Mouse (Mus musculus) T-helper 17 cell (primary cell): ENCODE measurements around the gene Slc16a11.

Experiments used
- in situ Hi-C, 2 experiments: fragments of 300-600 bp; cut with MboI, MseI; formaldehyde crosslinking; loops; 1 replicate in 1 of 2; 2 replicates in 1 of 2; pipeline ENCODE4 v1.15.1; 2025; ENCODE audit warnings: high pct_unique_total_duplicates in 2 of 2

Gene Slc16a11

DNA sequence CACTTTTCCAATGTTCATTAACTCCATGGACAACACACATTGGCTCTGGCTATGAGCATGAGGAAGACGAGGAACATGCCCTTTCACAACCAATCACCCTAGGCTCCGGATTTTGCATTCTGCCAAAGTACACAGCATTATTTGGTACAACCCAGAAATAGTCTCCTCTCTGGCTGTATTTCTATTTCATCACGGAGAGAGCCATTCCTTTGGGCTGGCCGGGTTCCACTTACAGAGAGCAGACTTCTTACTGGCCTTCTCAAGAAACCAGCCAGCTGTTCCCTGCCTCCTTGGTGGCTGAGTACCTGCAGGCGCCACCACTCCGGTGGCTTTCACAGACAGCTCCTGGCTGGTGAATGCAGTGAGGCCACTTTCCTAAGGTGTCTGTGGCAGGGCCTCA is at the start of gene Slc16a11:
Gene Slc16a11, plus strand, starts transcription at position 330 of the 400 bp plus-strand sequence.
- in situ Hi-C loops, result loop anchor here in 1 of 2 experiments (5.0 kb wide), 1 partner anchor 35 kb away; no protein-coding TSS in a partner anchor

DNA sequence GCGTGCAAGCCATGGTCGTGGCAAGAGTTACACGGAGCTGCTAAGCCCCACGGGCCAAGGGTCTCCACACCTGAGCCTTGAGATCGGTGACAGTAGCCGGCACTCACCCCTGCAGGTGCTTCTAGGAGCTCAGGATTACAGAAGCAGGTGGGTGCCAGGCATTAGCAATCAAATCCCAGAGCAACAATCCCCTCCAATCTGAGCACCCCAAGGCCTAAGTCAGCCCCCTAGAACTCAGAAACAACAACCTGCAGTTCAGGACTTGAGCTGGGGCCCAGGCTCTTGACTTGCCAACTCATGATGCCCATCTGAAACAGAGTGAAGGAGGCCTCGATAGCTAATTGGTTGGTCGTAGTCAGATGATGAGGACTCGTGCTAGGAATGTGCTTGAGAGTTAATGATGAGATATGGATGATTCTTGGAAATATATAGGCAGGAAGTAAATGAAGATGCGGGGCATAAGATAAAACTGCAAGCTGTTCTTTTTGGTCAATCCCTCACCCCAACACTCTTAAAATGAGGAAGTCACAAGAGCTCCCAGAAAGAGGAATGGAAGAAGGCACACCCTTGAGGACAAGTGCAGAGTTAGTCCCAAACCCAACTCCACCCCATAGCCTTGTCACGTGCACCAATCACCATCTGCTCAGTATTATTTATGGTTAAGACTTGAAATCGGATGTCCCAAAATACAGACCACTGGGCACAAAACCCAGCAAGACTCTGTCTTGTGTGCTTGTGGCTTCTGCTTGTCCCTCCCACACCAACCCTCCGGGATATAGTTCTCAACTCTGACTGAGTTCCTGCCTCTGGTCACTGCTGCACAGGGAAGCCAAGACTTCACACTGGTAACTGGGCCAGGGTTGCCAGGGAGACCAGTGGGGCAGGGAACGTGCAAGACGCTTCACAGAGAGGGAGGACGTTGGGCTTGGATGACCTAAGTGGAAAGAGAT is 46.3 kb upstream of the Slc16a11 start:
- in situ Hi-C loops, result loop anchor here in 1 of 2 experiments (5.0 kb wide), 1 partner anchor 94 kb away; no protein-coding TSS in a partner anchor

DNA sequence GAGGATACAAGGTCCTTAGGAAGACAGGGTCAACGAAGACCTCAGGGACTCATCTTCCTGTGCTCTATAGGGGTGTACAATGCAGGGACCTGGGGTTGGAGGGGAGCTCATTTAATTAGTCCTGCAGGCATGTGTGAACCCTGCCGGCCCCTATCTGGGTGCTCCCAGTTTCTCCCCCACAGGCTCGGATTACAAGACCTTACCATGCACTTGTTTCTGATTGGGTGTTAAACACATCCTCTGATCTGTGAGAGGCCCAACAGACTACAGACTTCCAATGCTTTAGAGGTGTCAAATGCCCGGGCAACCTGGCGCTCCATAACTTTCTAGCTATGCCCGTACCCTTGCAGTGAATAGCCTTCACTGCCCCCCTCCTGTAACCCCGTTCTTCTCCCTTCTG is 44.4 kb upstream of the Slc16a11 start:
- in situ Hi-C loops, result loop anchor here in 1 of 2 experiments (5.0 kb wide), 1 partner anchor 96 kb away; no protein-coding TSS in a partner anchor

DNA sequence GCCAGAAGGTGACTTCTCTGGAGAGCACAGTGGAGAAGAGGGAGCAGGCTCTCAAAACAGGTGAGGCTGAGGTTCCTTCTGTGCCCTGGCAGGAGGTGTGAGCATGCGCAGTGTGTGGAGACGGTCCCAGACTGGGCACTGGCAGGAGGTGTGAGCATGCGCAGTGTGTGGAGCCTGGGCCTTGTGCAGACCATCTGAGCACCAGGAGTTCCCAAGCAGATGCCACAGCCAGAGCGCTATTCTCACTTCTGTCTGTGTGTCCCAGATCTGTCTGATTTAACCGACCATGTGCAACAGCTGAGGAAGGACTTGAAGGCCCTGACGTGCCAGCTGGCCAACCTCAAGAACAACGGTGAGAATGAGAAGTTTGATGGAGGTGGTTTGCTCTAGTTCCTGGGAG is 43.1 kb upstream of the Slc16a11 start:
- in situ Hi-C loops, result loop anchor here in 1 of 2 experiments (5.0 kb wide), 1 partner anchor 97 kb away; no protein-coding TSS in a partner anchor

DNA sequence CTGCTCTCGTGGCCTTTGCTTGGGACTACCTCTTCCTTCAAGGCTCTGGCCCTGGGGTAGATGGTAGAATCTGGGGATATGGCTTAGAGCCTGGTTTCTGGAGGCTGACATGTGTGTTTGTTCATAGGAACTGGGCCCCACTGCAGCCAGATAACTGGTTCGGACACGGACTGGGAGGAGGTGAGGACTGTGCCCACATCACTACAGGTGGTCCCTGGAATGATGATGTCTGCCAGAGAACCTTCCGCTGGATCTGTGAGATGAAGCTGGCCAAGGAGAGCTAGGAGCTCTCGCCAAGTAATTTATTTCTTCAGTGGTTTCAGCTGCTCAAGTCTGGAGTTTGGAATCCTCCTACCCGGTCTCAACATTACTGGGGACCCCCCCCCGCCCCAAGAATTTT is 42.3 kb upstream of the Slc16a11 start:
- in situ Hi-C loops, result loop anchor here in 1 of 2 experiments (5.0 to 10.0 kb wide), 2 partner anchors 38 to 115 kb away; partner anchors contain the start of genes Asgr1 and Mgl2

DNA sequence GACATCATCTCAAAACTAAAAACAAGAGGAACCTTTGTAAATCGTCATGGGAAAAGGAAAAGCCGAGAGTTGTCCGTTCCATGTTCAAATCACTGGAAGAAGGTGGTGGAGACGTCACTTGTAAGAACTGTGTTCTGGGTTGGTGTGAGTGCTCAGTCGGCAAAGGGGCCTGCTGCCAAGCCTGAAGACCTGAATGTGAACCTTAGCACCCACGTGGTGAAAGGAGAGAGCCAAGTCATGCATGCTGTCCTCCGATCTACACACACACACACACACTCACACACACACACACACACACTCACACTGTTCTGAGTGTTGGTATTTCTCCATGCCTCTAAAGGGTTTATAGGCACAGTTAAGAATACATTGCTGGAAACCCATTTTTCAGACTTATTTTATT is 41.4 kb upstream of the Slc16a11 start:
- in situ Hi-C loops, result loop anchor here in 1 of 2 experiments (5.0 to 10.0 kb wide), 2 partner anchors 39 to 116 kb away; partner anchors contain the start of genes Asgr1 and Mgl2

DNA sequence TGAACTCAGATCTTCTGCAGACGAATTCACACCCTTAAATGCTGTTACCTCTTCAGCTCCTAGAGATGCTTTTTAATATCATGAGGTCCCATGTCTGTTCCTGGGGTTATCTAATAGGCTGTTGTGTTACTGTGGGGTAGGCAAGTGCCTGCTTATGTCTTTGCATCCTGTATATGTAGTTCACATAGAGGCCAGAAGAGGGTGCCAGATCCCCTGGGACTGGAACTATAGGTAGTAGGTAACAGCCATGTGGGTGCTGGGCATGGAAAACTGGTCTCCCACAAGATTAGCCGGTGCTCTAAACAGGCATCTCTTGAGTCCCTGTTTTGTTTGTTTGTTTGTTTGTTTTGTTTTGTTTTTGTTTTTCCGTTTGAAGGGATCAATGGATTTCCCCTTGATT is 40.7 kb upstream of the Slc16a11 start:
- in situ Hi-C loops, result loop anchor here in 1 of 2 experiments (5.0 to 10.0 kb wide), 2 partner anchors 40 to 117 kb away; partner anchors contain the start of genes Asgr1 and Mgl2

DNA sequence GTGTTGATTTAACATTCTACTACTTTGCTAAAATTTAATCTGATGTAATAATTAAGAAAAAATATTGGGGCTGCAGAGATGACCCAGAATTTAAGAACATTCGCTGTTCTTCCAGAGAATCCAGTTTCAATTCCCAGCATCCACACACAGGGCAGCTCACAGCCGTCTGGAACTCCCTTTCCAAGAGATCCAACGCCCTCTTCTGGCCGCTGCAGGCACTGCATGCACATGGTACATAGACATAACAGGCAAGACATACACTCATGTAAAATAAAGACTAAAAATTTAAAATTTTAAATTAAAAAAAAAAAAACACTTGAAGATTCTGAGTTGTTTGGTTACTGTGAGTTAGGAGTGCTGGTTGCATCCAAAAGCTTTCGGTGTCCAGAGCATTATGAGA is 40.3 kb upstream of the Slc16a11 start:
- in situ Hi-C loops, result loop anchor here in 1 of 2 experiments (5.0 to 10.0 kb wide), 2 partner anchors 40 to 117 kb away; partner anchors contain the start of genes Asgr1 and Mgl2

DNA sequence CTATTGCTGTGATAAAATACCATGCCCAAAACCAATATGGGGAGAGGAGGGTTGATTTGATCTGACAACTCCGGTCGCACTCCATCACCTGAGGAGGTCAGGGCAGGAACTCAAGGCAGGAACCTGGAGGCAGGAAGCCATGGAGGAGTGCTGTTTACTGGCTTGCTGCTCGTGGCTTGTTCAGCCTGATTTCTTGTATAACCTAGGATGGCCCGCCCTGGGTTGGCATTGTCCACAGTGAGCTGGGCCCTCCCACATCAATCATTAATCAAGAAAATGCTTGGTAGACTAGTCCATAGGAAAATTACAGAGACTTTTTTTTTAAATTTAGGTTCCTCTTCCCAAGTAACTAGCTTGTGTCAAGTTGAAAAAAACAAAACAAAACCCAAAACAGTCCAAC is 38.1 kb upstream of the Slc16a11 start:
- in situ Hi-C loops, result loop anchor here in 1 of 2 experiments (5.0 to 10.0 kb wide), 2 partner anchors 42 to 120 kb away; partner anchors contain the start of genes Asgr1 and Mgl2

DNA sequence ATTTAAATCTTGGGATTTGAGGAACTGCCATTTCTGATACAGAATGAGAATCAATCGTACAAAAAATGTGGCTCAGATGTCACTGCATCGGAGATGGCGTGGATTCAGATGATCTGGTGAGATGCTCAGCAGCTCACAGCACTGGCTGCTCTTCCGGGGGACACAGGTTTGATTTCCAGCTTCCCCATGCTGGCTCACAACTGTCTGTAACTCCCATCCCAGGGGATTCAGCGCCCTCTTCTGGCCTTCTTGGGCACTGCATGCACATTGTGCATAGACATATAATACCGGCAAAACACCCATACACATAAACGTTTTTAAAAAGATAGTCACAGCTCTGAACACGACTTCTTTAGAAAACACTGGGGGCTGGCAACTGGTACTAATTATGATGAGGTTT is 34.9 kb upstream of the Slc16a11 start:
- in situ Hi-C loops, result loop anchor here in 1 of 2 experiments (5.0 to 10.0 kb wide), 2 partner anchors 35 to 123 kb away; partner anchors contain the start of genes Asgr1 and Slc16a11

DNA sequence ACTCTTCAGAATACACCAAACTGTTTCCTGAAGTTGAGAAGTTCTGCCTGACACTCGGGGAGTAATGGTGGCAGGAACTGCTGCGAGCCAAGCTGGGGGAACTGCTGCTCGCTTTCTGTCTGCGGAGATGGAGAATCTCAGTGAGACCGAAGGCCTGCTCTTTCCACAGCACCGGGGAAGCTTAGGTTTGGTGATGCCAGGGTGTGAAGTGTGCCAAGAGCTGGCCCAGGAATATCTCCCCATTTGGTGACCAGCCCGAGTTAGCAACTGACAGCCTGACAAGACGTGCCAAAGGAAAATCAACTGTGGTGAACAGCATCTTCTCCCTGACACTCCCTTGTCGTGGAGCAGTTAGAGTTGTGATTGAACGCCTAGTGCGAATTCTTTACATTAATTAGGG is 34.2 kb upstream of the Slc16a11 start:
- in situ Hi-C loops, result loop anchor here in 1 of 2 experiments (5.0 to 10.0 kb wide), 2 partner anchors 34 to 124 kb away; partner anchors contain the start of genes Asgr1 and Slc16a11

DNA sequence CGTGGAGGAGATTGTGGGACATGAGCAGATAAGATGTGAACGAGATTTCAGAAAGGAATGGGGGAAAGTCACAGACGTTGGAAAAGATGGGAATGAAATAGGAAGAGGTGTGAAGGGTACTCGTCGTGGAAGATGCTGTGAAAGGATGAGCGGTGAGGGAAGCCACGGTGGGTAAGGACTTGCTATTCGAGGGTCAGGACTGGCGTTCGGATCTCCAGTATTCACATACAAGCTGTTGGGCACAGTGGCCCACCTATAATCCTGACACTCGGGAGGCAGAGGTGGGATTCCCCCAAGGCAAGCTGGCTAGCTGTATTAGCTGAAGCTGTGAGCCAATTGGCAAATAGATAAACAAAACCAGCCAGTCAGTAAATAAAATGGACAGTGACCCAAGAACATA is 33.8 kb upstream of the Slc16a11 start:
- in situ Hi-C loops, result loop anchor here in 1 of 2 experiments (5.0 to 10.0 kb wide), 2 partner anchors 34 to 124 kb away; partner anchors contain the start of genes Asgr1 and Slc16a11

DNA sequence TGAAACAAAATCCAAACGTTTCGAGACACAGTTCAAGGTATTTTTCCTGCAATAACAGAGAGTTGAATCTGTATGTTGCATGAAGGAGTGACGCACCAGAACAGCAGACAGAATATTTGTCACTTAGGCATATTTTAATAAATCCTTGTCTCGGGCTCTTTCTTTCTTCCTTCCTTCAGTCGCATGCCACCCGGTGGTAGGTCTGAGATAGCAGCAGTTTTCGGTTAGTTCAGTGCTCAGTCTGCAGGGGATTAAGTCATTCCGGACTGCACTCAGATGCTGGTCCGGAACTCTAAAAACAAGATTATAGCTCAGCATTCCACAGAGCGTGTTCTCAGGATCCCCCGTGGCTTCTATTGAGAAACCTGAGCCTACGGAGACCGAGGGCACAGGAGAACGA is 33.2 kb upstream of the Slc16a11 start:
- in situ Hi-C loops, result loop anchor here in 1 of 2 experiments (5.0 to 10.0 kb wide), 2 partner anchors 33 to 125 kb away; partner anchors contain the start of genes Asgr1 and Slc16a11

DNA sequence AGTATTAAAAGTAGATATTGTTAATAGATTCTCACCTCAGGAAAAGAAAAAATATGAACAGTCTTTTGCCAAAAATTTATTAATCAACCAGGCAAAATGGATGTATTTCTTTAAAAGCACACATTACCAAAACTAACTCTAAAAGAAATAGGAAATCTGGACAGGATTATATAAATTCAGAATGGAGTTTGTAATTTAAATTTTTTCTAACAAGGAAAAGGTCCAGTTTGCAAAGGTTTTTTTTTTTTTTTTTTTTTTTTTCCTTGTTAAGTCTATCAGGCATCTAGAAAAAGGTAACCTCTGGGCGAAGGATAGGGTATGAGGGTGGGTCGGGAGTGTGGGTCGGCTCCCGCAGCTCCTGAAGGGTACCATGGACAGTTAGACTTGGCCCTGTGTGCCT is 32.1 kb upstream of the Slc16a11 start:
- in situ Hi-C loops, result loop anchor here in 1 of 2 experiments (10.0 kb wide), 1 partner anchor 736 kb away; no protein-coding TSS in a partner anchor

DNA sequence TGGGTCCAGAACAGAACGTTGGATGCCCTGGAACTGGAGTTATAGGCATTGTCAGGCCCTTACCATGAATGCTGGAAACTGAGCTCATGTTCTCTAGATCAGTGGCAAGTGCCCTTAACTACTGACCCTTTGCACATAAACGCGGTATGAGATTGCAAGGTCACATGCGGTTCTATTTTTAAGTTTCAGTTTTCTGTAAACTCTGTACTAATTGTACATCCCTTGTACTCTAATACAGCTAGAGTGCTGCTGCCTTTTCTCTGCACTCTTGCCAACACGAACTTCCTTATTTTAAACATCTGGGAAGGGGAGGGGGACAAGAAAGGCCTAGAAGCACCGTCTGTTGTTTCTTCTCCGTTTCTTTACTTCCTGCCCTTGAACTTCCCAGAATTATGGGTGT is 27.4 kb upstream of the Slc16a11 start:
- in situ Hi-C loops, result loop anchor here in 1 of 2 experiments (10.0 kb wide), 1 partner anchor 740 kb away; no protein-coding TSS in a partner anchor

DNA sequence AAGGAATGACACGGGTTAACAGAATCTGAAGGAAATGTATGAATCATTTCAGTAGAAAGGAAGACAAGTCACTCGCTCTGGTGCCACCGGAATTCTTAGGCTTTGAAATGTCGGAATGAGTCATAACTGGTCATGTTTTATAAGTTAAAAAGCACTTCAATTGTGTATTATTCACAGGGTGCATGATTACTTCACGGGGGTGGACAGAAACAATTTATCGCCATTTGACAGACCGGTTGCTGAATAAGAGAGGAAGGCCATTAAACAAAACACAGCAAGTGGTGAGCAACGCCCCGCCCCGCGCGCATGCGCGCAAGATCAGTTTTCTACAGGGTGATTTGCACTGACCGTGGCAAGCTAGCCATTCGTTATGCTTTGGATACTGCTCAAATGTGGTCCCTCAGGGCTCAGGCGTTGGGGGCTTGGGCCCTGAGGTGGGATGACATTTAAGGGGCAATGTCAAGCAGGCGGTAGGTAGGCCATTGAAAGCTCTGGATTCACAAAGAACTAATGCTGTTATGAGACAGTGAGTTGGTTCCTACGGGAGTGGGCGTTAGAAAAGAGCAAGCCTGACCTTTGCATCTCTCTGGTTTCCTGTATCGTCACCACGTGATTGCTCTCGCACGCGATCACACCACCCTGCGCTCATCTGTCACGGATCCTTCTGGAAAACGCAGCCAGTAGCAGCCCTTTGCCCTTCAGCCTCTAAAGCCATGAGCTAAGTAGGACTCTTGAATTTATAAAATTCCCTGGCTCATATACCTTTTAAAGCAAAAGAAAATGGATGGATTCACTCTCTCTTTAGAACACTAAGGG is 23.0 kb upstream of the Slc16a11 start:
- in situ Hi-C loops, result loop anchor here in 1 of 2 experiments (10.0 kb wide), 1 partner anchor 745 kb away; no protein-coding TSS in a partner anchor

DNA sequence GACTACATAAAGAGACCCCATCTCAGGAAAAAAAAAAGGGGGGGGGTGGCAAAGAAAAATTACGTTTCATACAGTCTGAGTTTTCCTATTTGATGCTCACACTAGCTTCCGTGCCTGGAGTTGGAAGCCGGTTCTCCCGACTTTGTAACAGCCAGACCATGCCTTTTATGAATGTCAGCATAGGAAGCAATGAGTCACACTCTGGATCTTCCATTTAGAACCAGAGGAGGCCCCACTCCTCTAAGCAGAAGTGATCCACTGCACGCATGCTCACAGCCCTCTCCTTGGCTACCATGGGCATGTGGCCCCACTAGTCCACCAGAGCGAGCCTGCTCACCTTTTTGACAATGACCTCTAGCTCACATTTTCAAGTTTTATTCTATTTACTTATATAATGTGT is 21.4 kb upstream of the Slc16a11 start:
- in situ Hi-C loops, result no loop called here

DNA sequence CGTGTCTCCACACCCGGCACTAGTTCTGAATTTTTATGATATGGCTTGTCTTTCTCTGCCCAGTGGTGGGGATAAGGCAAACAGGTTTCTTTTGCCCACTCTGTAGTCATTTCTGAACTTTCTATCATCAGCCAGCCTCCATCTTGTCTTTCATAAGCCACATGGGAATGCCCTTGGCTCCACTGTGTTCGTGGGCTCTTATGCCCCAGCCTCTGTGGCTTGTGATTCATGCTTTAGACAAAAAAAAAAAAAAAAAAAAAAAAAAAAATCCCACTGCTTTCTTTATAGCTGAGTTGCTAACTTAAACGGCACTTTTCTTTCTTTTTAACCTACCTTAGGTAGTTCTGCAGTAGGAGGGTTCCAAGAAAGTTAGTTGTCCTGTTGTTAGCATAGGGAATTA is 20.4 kb upstream of the Slc16a11 start:
- in situ Hi-C loops, result no loop called here

DNA sequence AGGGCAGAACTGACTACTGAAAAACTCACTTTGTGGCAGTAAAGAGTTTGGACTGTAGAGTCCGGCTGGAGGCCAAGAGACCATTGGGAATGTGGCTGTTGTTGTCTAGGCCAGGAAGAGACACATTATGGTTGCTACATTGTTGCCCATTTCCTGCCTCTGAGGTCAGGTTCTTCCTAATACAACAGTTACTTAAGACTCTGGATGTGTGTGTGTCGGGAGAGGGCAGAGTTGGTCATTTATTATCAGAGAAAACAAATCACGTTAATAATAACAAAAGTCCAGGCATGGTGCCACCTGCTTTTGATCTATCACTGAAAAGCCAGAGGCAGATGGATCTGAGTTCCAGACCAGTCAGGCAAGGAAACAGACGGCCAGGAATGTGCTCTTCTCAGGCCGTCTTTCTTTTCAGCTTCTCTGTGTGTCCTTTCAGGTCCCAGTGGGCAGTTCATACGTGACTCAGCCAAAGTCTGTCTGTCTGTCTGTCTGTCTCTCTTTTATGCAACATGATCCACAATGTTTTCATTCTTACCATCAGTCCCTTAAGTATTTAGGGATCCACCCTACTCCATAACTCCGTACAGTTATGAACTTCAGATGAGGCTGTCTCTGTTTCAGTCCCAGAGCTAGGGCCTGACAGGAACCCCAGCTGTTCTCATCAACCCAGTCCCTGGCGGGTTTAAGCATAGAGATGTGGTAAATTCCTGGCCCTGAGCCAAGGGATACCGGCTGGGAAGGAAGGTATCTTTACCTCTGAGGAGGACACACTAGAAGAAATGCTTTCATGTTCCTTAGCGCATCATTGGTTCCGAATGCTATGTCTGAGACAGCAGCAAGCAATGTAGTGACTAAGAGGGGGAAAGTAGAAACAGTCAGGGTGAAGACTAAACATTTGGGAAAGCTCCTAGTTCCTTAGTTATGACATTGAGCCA is 18.9 kb upstream of the Slc16a11 start:
- in situ Hi-C loops, result no loop called here
